Mouse (Mus musculus): ENCODE results near the gene Slc24a3. TPM values are rescaled to one million over a fixed set of nuclear protein-coding genes. Genes with fewer than 3 reads are reported as not detected.

Slc24a3 gene
- polyA plus RNA-seq, 1 experiment from 2014 or later = 3.1 TPM

DNA sequence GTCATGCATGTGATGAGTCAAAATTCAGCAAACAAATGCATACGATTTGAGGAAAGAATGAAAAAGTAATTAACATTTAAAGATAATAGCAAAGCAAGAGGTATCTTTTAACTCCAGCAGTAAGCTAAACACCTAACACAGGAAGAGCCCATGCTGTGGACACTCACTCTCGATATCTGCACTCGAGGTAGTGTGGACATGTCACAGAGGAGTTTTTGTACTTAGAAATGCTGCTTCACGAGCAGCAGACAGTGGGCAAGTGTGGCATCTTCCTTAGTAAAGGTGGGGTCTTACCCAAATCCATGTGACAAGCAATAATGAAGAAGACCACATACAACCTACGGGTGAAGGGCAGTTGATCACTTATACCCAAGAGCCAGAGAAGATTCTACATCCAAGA, 3.5 kb upstream of the Slc24a3 start:
- DNase-seq (ENCODE audit: low spot score) (no peak), ATAC-seq (no peak)
- Histone ChIP-seq H3K36me3 (ENCODE audit: control insufficient read depth, insufficient read depth, low read length) (no peaks in the 10 kb centered on the region), H3K9ac (ENCODE audit: low read length) (no peak overlapping the region), H3K27ac (ENCODE audit: low read depth, low read length) (no peak overlapping the region), H3K4me1 (ENCODE audit: control insufficient read depth, insufficient read depth, low read length) (0 out of 2 replicates have a peak, but pooled peaks cover 3% of the 10 kb centered on the region), H3K4me3 (ENCODE audit: low read depth, low read length) (no peak overlapping the region), H3K9me3 (replicated peaks; ENCODE audit: control insufficient read depth, low read length) (no peaks in the 10 kb centered on the region), H3K4me2 (ENCODE audit: low read length) (no peak overlapping the region), H3K27me3 (replicated peaks; ENCODE audit: control insufficient read depth, insufficient read depth, low read length) (no peaks in the 10 kb centered on the region)
- WGBS = 78% methylated on average over 5 of the region's 5 CpGs

- Histone ChIP-seq H3K4me3 (ENCODE audit: low read depth, low read length) (no peak overlapping the region), H3K4me1 (ENCODE audit: control insufficient read depth, insufficient read depth, low read length) (0 out of 2 replicates have a peak, but pooled peaks cover 3% of the 10 kb centered on the region), H3K27ac (ENCODE audit: low read depth, low read length) (no peak overlapping the region), H3K9ac (ENCODE audit: low read length) (no peak overlapping the region), H3K36me3 (ENCODE audit: control insufficient read depth, insufficient read depth, low read length) (no peaks in the 10 kb centered on the region), H3K9me3 (replicated peaks; ENCODE audit: control insufficient read depth, low read length) (no peaks in the 10 kb centered on the region), H3K27me3 (replicated peaks; ENCODE audit: control insufficient read depth, insufficient read depth, low read length) (no peaks in the 10 kb centered on the region), H3K4me2 (ENCODE audit: low read length) (no peak overlapping the region)
- DNase-seq (ENCODE audit: low spot score) (no peak), ATAC-seq (no peak)
- WGBS = 71% methylated on average over 4 of the region's 4 CpGs
Measured at GRCm38 (mm10) chr2:145164562-145164961, 3.0 kb upstream of the Slc24a3 start.

DNA sequence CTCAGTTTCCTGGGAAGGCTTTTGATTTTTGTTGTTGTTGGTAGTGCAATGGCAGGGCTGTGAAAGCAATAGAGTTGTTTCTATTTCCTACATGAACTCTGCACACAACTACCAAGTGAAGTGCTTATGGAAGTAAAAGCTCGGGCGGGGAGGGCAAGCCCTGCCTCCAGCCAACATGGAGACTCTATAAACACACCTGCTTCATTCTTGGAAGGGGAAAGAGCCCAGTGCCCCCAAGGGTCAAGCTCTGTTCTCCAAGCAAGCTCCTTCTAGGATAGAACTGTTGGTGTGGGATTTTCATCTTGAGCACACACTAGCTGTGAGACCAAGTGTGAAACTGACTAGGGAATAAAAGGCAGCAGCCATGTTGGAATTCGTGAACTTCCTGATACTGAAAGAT, 2.5 kb upstream of the Slc24a3 start:
- H3K9ac ChIP-seq (ENCODE audit: low read length) = no peak overlapping the region
- H3K27me3 ChIP-seq (replicated peaks; ENCODE audit: control insufficient read depth, insufficient read depth, low read length) = no peaks in the 10 kb centered on the region
- no peak overlapping the region for H3K27ac ChIP-seq (ENCODE audit: low read depth, low read length)
- ATAC-seq (no peak), DNase-seq (ENCODE audit: low spot score) (no peak)
- no peaks in the 10 kb centered on the region for H3K9me3 ChIP-seq (replicated peaks; ENCODE audit: control insufficient read depth, low read length)
- H3K4me3 ChIP-seq (ENCODE audit: low read depth, low read length) = no peak overlapping the region
- 98% methylated on average over 3 of the region's 3 CpGs for WGBS
- H3K36me3 ChIP-seq (ENCODE audit: control insufficient read depth, insufficient read depth, low read length) = no peaks in the 10 kb centered on the region
- H3K4me2 ChIP-seq (ENCODE audit: low read length) = no peak overlapping the region
- H3K4me1 ChIP-seq (ENCODE audit: control insufficient read depth, insufficient read depth, low read length) = 0 out of 2 replicates have a peak, but pooled peaks cover 3% of the 10 kb centered on the region

GRCm38 (mm10) chr2:145165854-145166253, 1.7 kb upstream of the Slc24a3 start:
- Histone ChIP-seq H3K4me1 (ENCODE audit: control insufficient read depth, insufficient read depth, low read length) (0 out of 2 replicates have a peak, but pooled peaks cover 3% of the 10 kb centered on the region), H3K27ac (ENCODE audit: low read depth, low read length) (no peak overlapping the region), H3K9ac (ENCODE audit: low read length) (no peak overlapping the region), H3K4me2 (ENCODE audit: low read length) (no peak overlapping the region), H3K4me3 (ENCODE audit: low read depth, low read length) (no peak overlapping the region), H3K27me3 (replicated peaks; ENCODE audit: control insufficient read depth, insufficient read depth, low read length) (no peaks in the 10 kb centered on the region), H3K36me3 (ENCODE audit: control insufficient read depth, insufficient read depth, low read length) (no peaks in the 10 kb centered on the region), H3K9me3 (replicated peaks; ENCODE audit: control insufficient read depth, low read length) (no peaks in the 10 kb centered on the region)
- DNase-seq (ENCODE audit: low spot score) (no peak), ATAC-seq (no peak)
- WGBS = 91% methylated on average over 6 of the region's 6 CpGs

DNA sequence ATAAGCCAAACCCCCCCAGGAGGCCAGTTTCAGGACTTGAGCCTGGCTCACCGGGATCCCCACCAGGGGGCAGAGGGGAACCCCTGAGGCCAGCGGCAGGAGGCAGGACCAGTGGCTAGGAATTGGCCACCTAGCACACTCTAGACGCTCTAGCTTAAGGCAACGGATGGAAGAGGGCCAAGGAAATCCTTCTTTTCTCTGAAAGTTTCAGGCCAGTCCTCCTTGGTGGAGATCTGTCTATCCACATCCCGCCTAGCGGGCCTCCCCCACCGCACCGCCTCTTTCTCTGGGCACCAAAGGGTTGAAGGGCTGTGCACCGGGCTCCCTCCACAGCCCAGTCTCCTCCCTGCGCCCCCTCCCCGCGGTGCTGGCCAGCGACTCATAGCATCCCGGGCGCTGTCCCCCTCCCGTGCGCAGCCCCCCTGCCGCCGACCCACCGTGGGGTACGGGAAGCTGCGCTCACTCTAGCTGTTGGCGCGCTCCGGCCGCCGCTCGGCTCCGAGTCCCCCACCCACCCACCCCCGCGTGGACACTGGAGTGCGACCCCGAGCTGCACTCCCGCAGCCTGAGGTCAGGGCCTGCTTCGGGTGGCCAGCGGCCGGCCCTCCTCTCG, 397 bp upstream of the Slc24a3 start:
- peak; percentile 76 for ATAC-seq
- 0 out of 2 replicates have a peak, but pooled peaks cover 3% of the 10 kb centered on the region for H3K4me1 ChIP-seq (ENCODE audit: control insufficient read depth, insufficient read depth, low read length)
- under 1% methylated on average over 36 of the region's 38 CpGs for WGBS

DNA sequence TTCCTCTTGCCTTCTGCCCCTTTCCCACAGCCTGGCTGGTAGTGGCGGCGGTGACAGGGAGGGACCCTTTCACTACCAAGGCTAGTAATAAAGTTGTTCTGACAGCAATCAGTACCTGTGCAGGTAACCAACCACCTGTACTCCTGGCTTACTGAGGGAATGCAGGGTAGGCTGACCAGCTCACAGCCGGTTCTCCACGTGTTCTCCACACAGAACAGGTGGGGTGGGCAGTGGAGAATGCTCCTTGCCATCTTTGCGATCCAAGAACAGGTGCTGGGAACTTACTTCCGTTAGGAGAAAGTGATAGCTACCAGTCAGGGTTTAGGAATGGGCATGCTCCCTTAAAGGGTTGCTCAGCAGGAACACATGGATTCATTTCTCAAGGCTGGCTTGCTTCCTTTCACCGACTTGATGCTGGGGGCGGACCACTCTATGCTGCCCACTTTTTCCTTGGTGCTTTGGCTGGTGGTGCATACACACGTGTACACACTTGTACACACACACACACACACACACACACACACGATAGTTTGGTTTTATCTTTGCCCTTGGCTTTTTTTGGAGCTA, 934 bp downstream of the Slc24a3 start:
- peak; percentile 8 for DNase-seq (ENCODE audit: low spot score)
- Histone ChIP-seq H3K36me3 (ENCODE audit: control insufficient read depth, insufficient read depth, low read length) (no peaks in the 10 kb centered on the region), H3K9me3 (replicated peaks; ENCODE audit: control insufficient read depth, low read length) (no peaks in the 10 kb centered on the region), H3K9ac (ENCODE audit: low read length) (peak overlapping the region; percentile 78), H3K4me2 (ENCODE audit: low read length) (peak overlapping the region; percentile 87), H3K4me1 (ENCODE audit: control insufficient read depth, insufficient read depth, low read length) (0 out of 2 replicates have a peak, but pooled peaks cover 3% of the 10 kb centered on the region), H3K27ac (ENCODE audit: low read depth, low read length) (peak overlapping the region; percentile 88; the same call in 1 of the 2 replicates), H3K4me3 (ENCODE audit: low read depth, low read length) (peak overlapping the region; percentile 70), H3K27me3 (replicated peaks; ENCODE audit: control insufficient read depth, insufficient read depth, low read length) (no peaks in the 10 kb centered on the region)
- no peak; the same call in 1 of the 2 replicates for ATAC-seq
- 11% methylated on average over 10 of the region's 10 CpGs for WGBS

More for the DNA sequence above, 397 bp upstream of the Slc24a3 start:
- Histone ChIP-seq H3K4me3 (ENCODE audit: low read depth, low read length) (peak overlapping the region; percentile 70), H3K36me3 (ENCODE audit: control insufficient read depth, insufficient read depth, low read length) (no peaks in the 10 kb centered on the region), H3K27ac (ENCODE audit: low read depth, low read length) (peak overlapping the region; percentile 88), H3K9me3 (replicated peaks; ENCODE audit: control insufficient read depth, low read length) (no peaks in the 10 kb centered on the region), H3K27me3 (replicated peaks; ENCODE audit: control insufficient read depth, insufficient read depth, low read length) (no peaks in the 10 kb centered on the region), H3K9ac (ENCODE audit: low read length) (peak overlapping the region; percentile 78), H3K4me2 (ENCODE audit: low read length) (peak overlapping the region; percentile 87)
- DNase-seq (ENCODE audit: low spot score) = peak; percentile 73

DNA sequence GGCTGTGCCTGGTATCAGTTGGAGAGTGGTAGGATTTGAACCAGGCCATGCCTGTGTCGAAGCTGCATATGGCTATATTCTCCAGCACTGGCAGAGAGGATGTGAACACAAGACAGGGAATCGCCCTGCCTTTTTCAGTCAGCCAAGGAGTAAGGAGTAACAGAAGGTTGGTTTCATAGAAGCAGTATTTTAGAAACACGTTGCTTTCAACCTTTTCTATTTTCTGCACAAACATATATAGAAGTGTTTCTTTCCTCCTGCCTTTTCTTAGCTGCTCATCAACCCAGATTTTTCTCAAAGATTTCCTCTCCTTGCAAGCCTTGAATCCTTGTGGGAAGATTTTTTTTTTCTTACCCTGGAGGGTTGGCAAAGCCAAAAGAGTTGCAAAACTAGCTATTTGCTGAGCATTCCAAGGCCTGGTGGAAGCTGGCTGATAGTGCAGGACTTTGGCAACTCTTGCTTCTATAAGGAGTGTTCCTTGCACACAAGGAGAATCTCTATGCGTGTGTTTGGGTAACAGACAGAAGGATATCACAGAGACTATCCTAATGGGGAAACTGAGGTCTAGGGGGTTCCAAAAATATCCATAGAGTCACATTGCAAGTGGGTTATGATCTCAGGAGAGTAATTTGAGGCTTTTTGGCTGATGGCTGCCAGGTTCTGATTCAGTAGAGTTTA, 5.6 kb downstream of the Slc24a3 start:
- Histone ChIP-seq H3K4me2 (ENCODE audit: low read length) (no peak overlapping the region), H3K27ac (ENCODE audit: low read depth, low read length) (no peak overlapping the region), H3K9ac (ENCODE audit: low read length) (no peak overlapping the region), H3K27me3 (replicated peaks; ENCODE audit: control insufficient read depth, insufficient read depth, low read length) (no peaks in the 10 kb centered on the region), H3K4me3 (ENCODE audit: low read depth, low read length) (no peak overlapping the region), H3K36me3 (ENCODE audit: control insufficient read depth, insufficient read depth, low read length) (no peaks in the 10 kb centered on the region), H3K4me1 (ENCODE audit: control insufficient read depth, insufficient read depth, low read length) (0 out of 2 replicates have a peak, but pooled peaks cover 3% of the 10 kb centered on the region), H3K9me3 (replicated peaks; ENCODE audit: control insufficient read depth, low read length) (no peaks in the 10 kb centered on the region)
- DNase-seq (ENCODE audit: low spot score) (no peak), ATAC-seq (no peak)
- WGBS = 86% methylated on average over 4 of the region's 4 CpGs

DNA sequence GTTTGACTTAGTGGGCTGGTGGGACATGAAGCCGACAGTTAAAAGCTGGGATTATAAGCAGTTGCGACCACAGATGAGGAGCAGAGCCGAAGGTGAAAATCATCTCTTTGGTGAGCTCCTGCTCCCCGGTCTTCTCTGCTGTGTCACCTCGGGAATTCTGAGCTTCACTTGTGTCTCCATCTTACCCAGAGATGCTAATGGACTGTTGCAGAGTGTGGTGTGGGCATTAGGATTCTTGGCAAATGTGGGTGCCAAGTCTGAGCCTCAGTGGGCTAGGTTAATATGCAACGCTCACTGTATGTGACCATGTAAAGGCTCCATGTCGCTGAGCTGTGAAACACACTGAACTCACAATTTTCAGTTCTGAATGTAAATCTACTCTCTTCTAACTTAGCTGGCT, 7.5 kb downstream of the Slc24a3 start:
- Histone ChIP-seq H3K9me3 (replicated peaks; ENCODE audit: control insufficient read depth, low read length) (no peaks in the 10 kb centered on the region), H3K4me1 (ENCODE audit: control insufficient read depth, insufficient read depth, low read length) (no peaks in the 10 kb centered on the region), H3K4me2 (ENCODE audit: low read length) (no peak overlapping the region), H3K27ac (ENCODE audit: low read depth, low read length) (no peak overlapping the region), H3K36me3 (ENCODE audit: control insufficient read depth, insufficient read depth, low read length) (no peaks in the 10 kb centered on the region), H3K27me3 (replicated peaks; ENCODE audit: control insufficient read depth, insufficient read depth, low read length) (no peaks in the 10 kb centered on the region), H3K9ac (ENCODE audit: low read length) (no peak overlapping the region), H3K4me3 (ENCODE audit: low read depth, low read length) (no peak overlapping the region)
- 88% methylated on average over 7 of the region's 7 CpGs for WGBS
- DNase-seq (ENCODE audit: low spot score) = no peak
- no peak for ATAC-seq

DNA sequence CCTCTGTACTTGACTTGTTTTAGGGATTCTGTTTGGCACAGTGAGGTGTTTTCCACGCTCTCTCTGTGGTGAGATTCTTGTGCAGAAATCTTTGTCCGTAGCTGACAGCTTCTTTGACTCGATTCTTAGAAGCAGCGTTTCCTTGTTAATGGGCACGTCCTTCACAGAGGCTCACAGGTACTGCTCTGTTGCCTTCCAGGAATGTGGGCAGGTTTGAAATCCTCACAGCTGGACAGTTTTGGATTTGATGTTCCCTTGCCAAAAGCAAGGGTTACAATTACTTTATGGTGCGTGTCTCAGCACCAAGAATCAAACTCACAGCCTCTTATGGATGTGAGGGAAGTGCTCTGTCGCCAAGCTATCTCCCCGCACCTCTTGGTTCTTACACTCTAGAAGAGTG, 14.9 kb downstream of the Slc24a3 start:
- DNase-seq (ENCODE audit: low spot score) = no peak
- Histone ChIP-seq H3K4me1 (ENCODE audit: control insufficient read depth, insufficient read depth, low read length) (no peaks in the 10 kb centered on the region), H3K27ac (ENCODE audit: low read depth, low read length) (no peak overlapping the region), H3K36me3 (ENCODE audit: control insufficient read depth, insufficient read depth, low read length) (no peaks in the 10 kb centered on the region), H3K4me2 (ENCODE audit: low read length) (no peak overlapping the region), H3K27me3 (replicated peaks; ENCODE audit: control insufficient read depth, insufficient read depth, low read length) (no peaks in the 10 kb centered on the region), H3K9me3 (replicated peaks; ENCODE audit: control insufficient read depth, low read length) (no peaks in the 10 kb centered on the region), H3K4me3 (ENCODE audit: low read depth, low read length) (no peak overlapping the region), H3K9ac (ENCODE audit: low read length) (no peak overlapping the region)
- ATAC-seq = no peak
- 63% methylated on average over 8 of the region's 8 CpGs for WGBS
